Comparison of ENCODE assay signal across 11 mouse cellular contexts in the genomic region with DNA sequence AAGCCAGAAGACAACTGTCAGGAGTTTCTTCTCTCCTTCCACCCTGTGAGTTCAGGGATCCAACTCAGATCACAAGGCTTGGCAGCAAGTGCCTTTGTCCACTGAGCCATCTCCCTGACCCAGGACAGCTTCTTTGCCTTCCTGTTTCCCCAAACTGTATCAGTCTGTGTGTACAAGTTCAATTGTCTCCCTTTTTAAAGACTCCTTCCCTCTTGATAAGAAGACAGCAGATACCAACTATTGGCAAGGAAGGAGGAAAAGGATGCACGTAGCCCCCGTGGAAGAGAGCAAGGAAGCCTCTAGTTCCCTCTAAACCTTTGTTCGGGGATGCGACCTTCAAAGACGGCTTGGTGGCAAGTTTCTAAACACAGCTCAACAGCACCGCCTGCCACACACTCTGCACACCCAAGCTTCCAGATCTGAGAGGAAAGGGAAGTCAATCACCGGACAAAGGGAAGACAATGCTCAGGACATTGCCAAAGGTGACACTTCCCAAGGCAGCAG. TPM values are rescaled to one million over a fixed set of nuclear protein-coding genes. Genes with fewer than 3 reads are reported as not detected.
DNase-seq lines count a peak whose midpoint lies in the region; ATAC-seq lines count a peak whose summit lies in the region.
"Had no signal": no experiment of that assay in that cellular context is flagged by ENCODE, and none has a peak within 500 bp of the region (broad histone marks: within the 10 kb centered on the region; RNA-seq: fewer than 3 reads in every experiment).

No protein-coding gene starts in this region.

- ATAC-seq in frontal cortex, adult (ENCODE audit: low TSS enrichment), result no peak
- ATAC-seq: intestine, embryonic 15.5 days had no signal

- DNase-seq in ES-CJ7 (ENCODE audit: low read depth, low spot score), result peak; percentile 48
- peak; percentile 22 for DNase-seq in adrenal gland, postnatal 10 days
- peak; percentile 21 to 49 for DNase-seq in kidney, postnatal 25 days
- DNase-seq in lung, postnatal 25 days (ENCODE audit: low spot score), result peak; percentile 69
- no peak for DNase-seq in cerebellum, postnatal 4 days (ENCODE audit: low spot score in 2 of 2)
- no peak for DNase-seq in retina, embryonic 14.5 days (ENCODE audit: low spot score)
- no peak for DNase-seq in spleen, postnatal 14 days (ENCODE audit: low spot score in 2 of 2)
- DNase-seq: right cerebral cortex, postnatal 14 days had no signal

RNA-seq across cellular contexts. Expression of a gene that starts 7.2 kb away (rescaled TPM):
- total RNA-seq in adrenal gland, postnatal 10 days (2021), result 10 to 100 TPM; 29.8 to 38.1 TPM

RNA-seq across cellular contexts. Expression of a gene that starts 8.9 kb away (rescaled TPM):
- 10 to 100 TPM; 34.5 to 37.6 TPM for total RNA-seq in adrenal gland, postnatal 10 days (2021)
- total RNA-seq: MEL had no signal

RNA-seq across cellular contexts. Expression of a gene that starts 41.7 kb away (rescaled TPM):
- total RNA-seq in adrenal gland, postnatal 10 days (2021), result not detected
- total RNA-seq: MEL had no signal

RNA-seq across cellular contexts. Expression of a gene that starts 48.1 kb away (rescaled TPM):
- total RNA-seq in adrenal gland, postnatal 10 days (2021), result 100 to 1,000 TPM in 1 of 2 experiments, 10 to 100 TPM in 1; 87.9 to 101 TPM

RNA-seq across cellular contexts. Expression of a gene that starts 53.8 kb away (rescaled TPM):
- total RNA-seq in adrenal gland, postnatal 10 days (2021), result not detected
- total RNA-seq: MEL had no signal

Comparison
In these comparisons a context has a peak if more than half of its experiments do, and no peak if none do; other contexts are left out.
1. DNase-seq: peak in ES-CJ7 (single experiment), adrenal gland, postnatal 10 days (single experiment), kidney, postnatal 25 days (2 of 2) and lung, postnatal 25 days (single experiment); none in cerebellum, postnatal 4 days (0 of 2), retina, embryonic 14.5 days (single experiment) and spleen, postnatal 14 days (0 of 2).